Mouse (Mus musculus) v-Abl transformed pro-B cells (cell line): Measurements from ENCODE around the gene Acox3.

ENCODE experiments used
- in situ Hi-C, 2 experiments: fragments of 400-800 bp; cut with MboI; formaldehyde crosslinking; loops; one replicate each; pipeline ENCODE4 v1.15.1; 2025; ENCODE audit not compliant: unreplicated experiment in 2 of 2

The Acox3 gene

DNA sequence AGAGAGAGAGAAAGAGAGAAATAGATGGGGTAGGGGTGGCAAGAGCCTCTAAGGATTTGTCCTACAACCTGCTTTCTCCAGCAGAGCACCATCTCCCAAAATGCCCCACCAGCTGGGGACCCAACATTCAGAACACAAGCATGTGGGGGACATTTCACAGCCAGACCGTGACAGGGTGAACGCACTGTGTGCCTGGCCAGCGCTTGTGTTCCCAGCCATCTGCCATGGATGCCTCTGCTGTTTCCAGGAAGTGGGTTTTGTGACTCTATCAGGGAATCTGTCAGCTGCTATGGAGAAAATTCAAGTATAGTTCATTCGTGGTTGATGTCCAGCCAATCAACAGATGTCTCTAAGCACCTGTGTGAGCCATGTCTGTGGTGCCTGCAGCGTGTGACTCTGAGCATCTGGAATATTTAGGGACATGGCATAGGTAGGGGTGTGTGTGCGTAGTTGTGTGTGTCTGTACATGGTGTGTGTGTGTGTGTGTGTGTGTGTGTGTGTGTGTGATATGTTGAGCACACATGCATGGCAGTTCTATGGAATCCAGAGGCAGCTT lies 63.2 kb downstream of the Acox3 start:
- in situ Hi-C loops, result no loop called here

DNA sequence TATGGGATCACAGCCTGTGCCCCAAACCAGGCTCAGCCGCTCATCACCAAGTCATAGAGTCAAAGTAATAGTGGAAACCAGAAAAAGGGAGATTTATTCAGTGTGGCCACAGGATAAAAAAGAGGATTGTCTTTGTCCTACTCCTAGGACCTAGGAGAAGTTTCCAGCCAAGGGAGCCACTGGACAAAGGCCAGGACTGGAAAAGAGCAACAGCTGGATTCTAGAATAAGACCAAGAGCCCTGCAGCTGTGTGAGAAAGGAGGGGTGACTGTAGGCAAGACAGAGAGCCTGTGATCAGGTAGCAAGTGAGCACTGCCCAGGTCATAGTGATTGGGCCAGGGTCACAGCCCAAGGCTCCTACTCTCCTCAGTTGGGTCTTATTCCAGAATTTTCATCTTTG lies 64.1 kb downstream of the Acox3 start:
- in situ Hi-C loops, result no loop called here

DNA sequence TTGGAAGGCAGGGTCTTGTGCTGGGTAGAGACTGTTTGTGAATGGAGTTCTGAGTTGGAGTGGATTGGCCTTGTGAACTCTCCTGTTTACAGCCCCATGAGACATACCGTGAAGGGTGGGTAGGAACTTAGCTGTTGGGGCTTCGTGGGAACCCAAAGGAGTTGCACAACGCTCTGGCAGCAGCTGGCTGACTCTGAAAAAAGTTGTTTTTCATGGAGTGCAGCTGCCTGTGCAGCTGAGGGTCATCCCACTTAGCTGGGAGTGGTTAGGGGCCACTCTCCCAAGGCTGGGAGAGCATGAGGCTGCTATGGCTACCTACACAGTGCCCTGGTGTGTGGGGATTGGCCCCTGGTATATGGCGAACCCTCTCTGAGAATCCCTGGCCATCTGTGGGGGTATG lies 64.7 kb downstream of the Acox3 start:
- in situ Hi-C loops, result no loop called here

DNA sequence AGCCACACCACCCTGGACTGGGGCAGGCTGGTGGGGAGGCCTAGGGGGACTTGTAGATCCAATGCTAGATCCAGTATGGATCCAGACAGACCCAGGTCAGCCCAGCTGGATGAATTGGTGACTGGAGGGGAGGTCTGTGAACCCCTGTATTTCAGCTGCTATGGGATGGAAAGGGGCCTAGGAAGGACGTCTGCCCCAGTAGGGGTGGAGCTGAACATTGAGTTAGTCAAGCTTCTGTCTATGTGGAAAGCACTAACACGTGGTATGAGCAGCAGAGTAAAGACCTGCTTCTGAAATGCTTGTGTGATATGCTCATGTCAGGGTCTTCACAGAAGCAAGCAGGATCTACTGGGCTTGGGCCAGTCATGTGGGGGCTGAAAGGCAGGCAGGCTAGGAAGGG lies 65.4 kb downstream of the Acox3 start:
- in situ Hi-C loops, result no loop called here

DNA sequence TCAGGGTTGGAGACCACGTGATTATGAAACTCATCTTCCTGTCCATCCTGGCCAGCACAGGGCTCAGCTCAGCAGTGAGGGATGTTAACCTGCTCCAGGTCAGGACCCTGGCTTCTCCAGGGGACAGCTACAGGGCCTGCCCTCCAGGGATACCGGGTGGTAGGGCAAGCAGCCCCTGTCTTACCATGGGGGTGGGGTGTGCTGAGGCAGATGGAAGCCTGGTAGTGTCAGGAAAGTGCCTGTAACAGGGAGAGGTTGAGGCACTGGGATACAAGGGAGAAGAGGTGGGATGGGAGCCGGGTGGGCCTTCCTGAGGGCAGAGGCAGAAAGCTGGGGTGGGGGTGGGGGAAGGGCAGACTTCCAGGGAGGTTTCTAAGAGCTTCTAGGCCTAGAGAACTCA lies 69.5 kb downstream of the Acox3 start:
- in situ Hi-C loops, result no loop called here

DNA sequence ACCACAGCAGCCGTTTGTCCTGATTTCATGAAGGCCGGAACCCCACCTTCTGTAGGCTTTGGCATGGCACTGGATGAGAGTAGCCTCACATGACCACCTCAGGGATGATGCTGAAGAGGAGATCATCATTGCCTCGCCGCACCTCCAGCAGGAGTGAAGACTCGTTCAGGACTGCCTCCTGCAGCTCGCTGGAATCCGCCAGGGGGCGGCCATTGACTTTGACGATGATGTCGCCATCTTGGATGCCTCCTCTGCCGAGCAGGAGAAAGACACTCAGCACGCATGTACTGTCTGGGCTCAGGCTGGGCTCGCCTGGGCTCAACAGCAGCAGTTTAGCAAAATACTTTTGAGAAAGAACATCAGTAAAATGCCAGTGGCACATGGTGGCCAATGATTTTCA lies 70.0 kb downstream of the Acox3 start:
- in situ Hi-C loops, result no loop called here

DNA sequence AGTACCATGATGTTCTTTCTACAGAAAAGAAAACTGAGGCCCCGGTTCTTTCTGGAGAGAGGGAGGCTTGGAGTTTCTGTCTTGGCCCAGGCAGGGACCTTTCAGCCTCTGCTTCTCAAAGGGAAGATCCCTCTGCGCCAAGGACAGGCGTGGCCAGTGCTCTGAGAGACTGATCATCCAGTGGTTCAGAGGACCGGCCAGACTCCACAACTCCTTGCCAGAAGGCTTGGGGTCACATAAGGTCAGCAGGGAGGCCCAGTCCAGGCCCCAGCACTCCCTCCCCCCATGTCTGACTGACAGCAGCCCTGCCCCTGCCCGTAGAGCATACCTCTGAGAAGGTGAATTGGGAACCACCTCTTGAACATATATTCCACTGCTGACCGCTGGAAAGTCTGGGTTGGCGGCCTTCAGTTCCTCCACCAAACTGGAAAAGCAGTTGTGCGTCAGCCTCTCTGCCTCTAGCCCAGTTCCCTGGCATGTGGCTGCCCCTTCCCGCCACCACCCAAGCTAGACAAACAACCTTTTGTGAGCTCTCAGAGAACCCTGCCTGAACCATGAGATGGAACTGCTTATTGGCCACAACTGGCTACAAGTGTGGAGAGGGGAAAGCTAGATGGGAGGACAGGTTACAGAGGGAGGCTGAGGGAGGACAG lies 71.0 kb downstream of the Acox3 start:
- in situ Hi-C loops, result no loop called here

DNA sequence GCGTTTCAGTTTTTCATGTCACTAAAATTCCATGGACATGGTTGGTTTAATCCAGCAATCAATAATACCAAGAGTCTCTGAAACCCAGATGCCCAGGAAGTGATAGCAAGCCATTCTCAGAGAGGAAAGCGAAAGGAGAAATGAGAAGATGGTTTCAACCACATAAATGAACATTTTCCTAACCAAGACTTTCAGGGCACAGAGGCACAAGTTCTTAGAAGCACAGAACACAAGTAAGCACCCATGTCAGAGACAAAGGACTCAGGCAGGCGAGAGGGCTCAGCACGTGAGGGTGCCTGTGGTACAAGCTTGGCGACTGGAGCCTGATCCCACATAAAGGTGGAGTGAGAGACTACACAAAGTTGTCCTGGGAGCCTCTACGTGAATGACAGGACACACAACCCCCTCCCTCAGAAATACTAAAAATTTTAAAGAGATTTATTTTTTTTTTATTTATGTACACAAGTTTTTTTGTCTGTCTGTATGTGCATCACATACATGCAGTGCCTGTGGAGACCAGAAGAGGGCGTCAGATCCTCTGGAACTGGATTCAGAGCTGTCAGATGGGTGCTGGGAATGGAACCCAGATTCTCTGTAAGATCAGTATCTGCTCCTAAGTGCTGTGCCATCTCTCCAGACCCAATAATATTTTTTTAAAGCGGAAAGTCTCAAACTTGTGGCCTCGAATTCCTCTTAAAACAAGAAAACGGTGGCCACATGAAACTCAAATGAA lies 73.1 kb downstream of the Acox3 start:
- in situ Hi-C loops, result no loop called here

DNA sequence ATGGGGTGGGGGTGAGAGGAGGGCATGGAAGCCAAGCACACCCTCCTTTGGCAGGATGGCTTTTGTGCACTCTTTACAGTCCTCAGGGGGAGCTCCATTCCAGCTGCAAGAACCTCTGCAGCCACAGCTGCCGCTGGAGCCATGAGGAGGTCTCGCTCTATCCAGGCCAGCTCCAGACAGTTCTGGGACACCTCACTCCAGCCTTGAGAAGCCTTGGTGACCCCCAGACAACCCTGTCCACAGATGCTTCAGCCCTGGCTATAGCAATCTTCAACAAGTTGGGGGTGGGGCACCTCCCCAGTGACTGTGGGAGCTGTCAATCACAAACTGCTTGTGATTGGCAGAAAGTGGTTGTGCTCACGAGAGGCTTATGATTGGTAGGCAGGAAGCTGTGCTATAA lies 76.7 kb downstream of the Acox3 start:
- in situ Hi-C loops, result no loop called here

DNA sequence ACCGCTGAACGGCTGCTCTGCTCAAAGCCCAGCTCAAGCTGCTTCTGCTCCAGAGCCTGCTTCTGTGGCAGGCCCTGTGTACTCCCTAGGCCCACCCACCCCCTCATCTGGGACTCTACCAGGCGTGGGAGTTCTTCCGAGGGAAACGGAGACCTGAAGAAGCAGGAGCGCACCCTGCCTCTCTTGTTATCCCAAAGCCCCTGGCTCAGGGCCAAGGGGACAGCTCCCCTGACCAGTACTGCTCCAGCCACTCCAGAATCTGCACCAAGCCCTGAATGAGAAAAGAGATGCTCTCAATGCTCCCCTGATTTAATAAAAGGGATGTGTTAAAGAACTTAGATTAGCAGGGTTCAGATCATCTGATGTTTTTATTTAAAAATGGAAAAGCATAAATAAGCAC lies 78.4 kb downstream of the Acox3 start:
- in situ Hi-C loops, result no loop called here

DNA sequence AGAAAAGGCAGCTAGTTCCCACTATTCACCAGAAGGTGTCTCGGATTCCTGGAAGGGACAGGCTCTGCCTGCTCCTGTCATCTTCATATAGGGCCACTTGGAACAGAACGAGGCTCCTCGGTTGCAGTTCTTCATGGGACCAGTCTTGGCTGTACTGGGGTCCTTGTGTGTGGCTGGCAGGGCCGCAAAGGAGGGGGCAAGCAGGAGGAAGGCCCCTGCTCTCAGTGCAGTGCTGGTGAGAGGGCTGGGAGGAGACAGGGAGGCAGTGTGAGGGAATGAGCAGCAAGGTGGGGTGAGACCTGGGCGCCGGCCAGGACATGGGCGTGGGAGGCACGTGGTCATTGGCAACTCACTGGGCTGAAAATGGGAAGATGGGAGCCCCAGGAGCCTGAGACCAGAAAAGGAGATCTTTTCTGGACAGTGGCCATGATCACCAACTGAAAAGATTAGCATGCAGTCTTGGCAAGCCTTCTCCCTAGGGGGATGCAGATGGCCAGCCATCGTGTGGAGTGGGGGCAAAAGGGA lies 79.2 kb downstream of the Acox3 start:
- in situ Hi-C loops, result no loop called here
